Mouse (Mus musculus) CH12.LX (cell line): ENCODE data around the gene 5730596B20Rik. TPM values are rescaled to one million over a fixed set of nuclear protein-coding genes. Genes with fewer than 3 reads are reported as not detected.

Experiments used
- DNase-seq: peaks from one replicate; pipeline ENCODE4 v3.0.0-alpha.2; 2013; ENCODE audit errors: extremely low read depth
- H3K27ac ChIP-seq: 2 replicates; pipeline ENCODE4 v1.5.1; 2012; ENCODE audit warnings: low read depth, mild to moderate bottlenecking, control low read depth, moderate library complexity; ENCODE audit not compliant: insufficient read depth
- H3K27me3 ChIP-seq: replicated peaks from 2 replicates; pipeline ENCODE3; 2012; ENCODE audit warnings: inconsistent platforms
- H3K36me3 ChIP-seq, 2 experiments: replicated peaks in 1 of 2; 2 replicates each; pipeline versions ENCODE3 to v1.6.1; 2012; ENCODE audit warnings: inconsistent platforms in 1 of 2, low read length in 1 of 2, mild to moderate bottlenecking in 1 of 2, mixed read lengths in 1 of 2, moderate library complexity in 1 of 2; ENCODE audit not compliant: control insufficient read depth in 1 of 2, insufficient read depth in 1 of 2
- H3K4me1 ChIP-seq, 2 experiments: 2 replicates each; pipeline ENCODE4 v1.6.1; 2012; ENCODE audit warnings: inconsistent platforms in 1 of 2, moderate library complexity in 1 of 2; ENCODE audit not compliant: insufficient read depth in 2 of 2, control insufficient read depth in 1 of 2
- H3K4me2 ChIP-seq: 2 replicates; pipeline ENCODE4 v1.6.1; 2012; ENCODE audit warnings: low read depth, mild to moderate bottlenecking, control low read depth; ENCODE audit not compliant: poor library complexity, insufficient read depth, severe bottlenecking
- H3K4me3 ChIP-seq, 3 experiments: fragments of 150-350 bp in 1 of 3; sonication (generic) in 1 of 3; replicated peaks in 1 of 3; 2 replicates each; pipeline versions ENCODE3 to v1.5.1; 2011 to 2012; ENCODE audit warnings: low read depth in 2 of 3, low read length in 2 of 3, mild to moderate bottlenecking in 2 of 3, moderate library complexity in 2 of 3, control low read depth in 1 of 3, improper control_type of control experiment in 1 of 3, inconsistent platforms in 1 of 3, mixed read lengths in 1 of 3; ENCODE audit not compliant: poor library complexity in 1 of 3
- H3K79me2 ChIP-seq: replicated peaks from 2 replicates; pipeline ENCODE4 v1.6.1; 2012; ENCODE audit warnings: mild to moderate bottlenecking, moderate library complexity; ENCODE audit not compliant: control insufficient read depth, poor library complexity, insufficient read depth, severe bottlenecking; ENCODE audit errors: extremely low read depth
- H3K9ac ChIP-seq: 2 replicates; pipeline ENCODE4 v1.6.1; 2012; ENCODE audit warnings: low read depth, mild to moderate bottlenecking, control low read depth, moderate library complexity; ENCODE audit not compliant: insufficient read depth
- H3K9me3 ChIP-seq: replicated peaks from 2 replicates; pipeline ENCODE3; 2012; ENCODE audit warnings: low read length, inconsistent platforms, mixed read lengths
- CHD1 ChIP-seq: IDR thresholded peaks from 2 replicates; pipeline ENCODE4 v1.6.1; 2012; ENCODE audit warnings: low read depth, low read length, improper control_type of control experiment, inconsistent platforms
- CTCF ChIP-seq, 2 experiments: IDR thresholded peaks in 1 of 2; conservative IDR thresholded peaks in 1 of 2; 2 replicates each; pipeline ENCODE4 v1.5.1; 2011 to 2012; ENCODE audit warnings: low read depth in 2 of 2, low read length in 2 of 2, improper control_type of control experiment in 1 of 2, inconsistent platforms in 1 of 2, mild to moderate bottlenecking in 1 of 2, moderate library complexity in 1 of 2
- EP300 ChIP-seq: IDR thresholded peaks from 2 replicates; pipeline ENCODE4 v1.6.1; 2011; ENCODE audit warnings: low read length, improper control_type of control experiment
- KAT2A ChIP-seq: IDR thresholded peaks from 2 replicates; pipeline ENCODE4 v1.6.1; 2012; ENCODE audit warnings: low read length, improper control_type of control experiment, inconsistent platforms; ENCODE audit not compliant: insufficient replicate concordance
- MEF2A ChIP-seq: IDR thresholded peaks from 2 replicates; pipeline ENCODE4 v1.6.1; 2014; ENCODE audit warnings: low read depth, mild to moderate bottlenecking, inconsistent platforms, low read length, improper control_type of control experiment, borderline replicate concordance
- RAD21 ChIP-seq: IDR thresholded peaks from 2 replicates; pipeline ENCODE4 v1.6.1; 2011; ENCODE audit warnings: low read depth, mild to moderate bottlenecking, low read length, improper control_type of control experiment, moderate library complexity
- RCOR1 ChIP-seq: conservative IDR thresholded peaks from 2 replicates; pipeline ENCODE4 v1.6.1; 2012; ENCODE audit warnings: low read depth, mild to moderate bottlenecking, inconsistent platforms, low read length, improper control_type of control experiment
- SIN3A ChIP-seq: IDR thresholded peaks from 2 replicates; pipeline ENCODE4 v1.6.1; 2012; ENCODE audit warnings: low read length, improper control_type of control experiment, inconsistent platforms
- TBP ChIP-seq: conservative IDR thresholded peaks from 2 replicates; pipeline ENCODE4 v1.6.1; 2011; ENCODE audit warnings: low read depth, low read length, improper control_type of control experiment
- ZKSCAN1 ChIP-seq: IDR thresholded peaks from 2 replicates; pipeline ENCODE4 v1.6.1; 2012; ENCODE audit warnings: low read depth, inconsistent platforms, low read length, improper control_type of control experiment, borderline replicate concordance
- ZMIZ1 ChIP-seq: IDR thresholded peaks from 2 replicates; pipeline ENCODE4 v1.6.1; 2012; ENCODE audit warnings: low read depth, mild to moderate bottlenecking, inconsistent platforms, low read length, improper control_type of control experiment
- dilution Hi-C: fragments of 300-500 bp; cut with MboI; formaldehyde crosslinking; loops from 2 replicates; pipeline ENCODE4 v1.14.3; 2020; ENCODE audit warnings: low sequenced_read_pairs; ENCODE audit not compliant: extremely low pct_unique_long_range_greater_than_20kb, extremely low pct_ligation_motif_present
- in situ Hi-C: fragments of 300-500 bp; cut with MboI; formaldehyde crosslinking; loops from 3 replicates; pipeline ENCODE4 v1.14.3; 2019; ENCODE audit warnings: low sequenced_read_pairs, low pct_ligation_motif_present, low pct_unique_long_range_greater_than_20kb, mixed read lengths
- polyA plus RNA-seq: library from polyadenylated mRNA; unstranded; fragments of >175 nt; gene quantifications from 2 replicates; pipeline ENCODE4 v1.2.1, GENCODE M21; 2012; ENCODE audit warnings: low read depth; ENCODE audit not compliant: insufficient read length
- total RNA-seq, 2 experiments: library from RNA; depleted of rRNA; stranded (reverse); fragments of 300-350 nt in 1 of 2; fragments of >200 nt in 1 of 2; gene quantifications; 2 replicates each; pipeline ENCODE4 v1.2.3; 2012 to 2014

5730596B20Rik gene
- total and polyA plus RNA-seq, 3 experiments, result 0.07 TPM; not detected in 2

DNA sequence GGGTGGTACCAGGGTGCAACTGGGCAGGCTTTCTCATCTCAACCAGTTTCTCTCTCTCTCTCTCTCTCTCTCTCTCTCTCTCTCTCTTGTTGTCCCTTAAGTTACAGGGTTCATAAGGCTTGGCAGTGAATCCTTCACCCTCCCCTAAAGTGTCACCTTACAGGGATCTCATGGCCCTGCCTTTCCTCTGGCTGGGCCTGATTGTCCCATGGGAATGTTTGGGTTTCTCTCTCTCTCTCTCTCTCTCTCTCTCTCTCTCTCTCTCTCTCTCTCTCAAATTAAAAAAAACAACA is 30.3 kb downstream of the 5730596B20Rik start:
- Histone ChIP-seq H3K79me2 (no peaks in the 10 kb centered on the region), H3K9ac (no peak overlapping the region)
- TF ChIP-seq TBP (no peak), EP300 (no peak)
- TF ChIP-seq, all 38 proteins: peak for 0
- no peak overlapping the region for H3K27ac ChIP-seq
- H3K4me1 ChIP-seq, result peaks cover 2 to 15% of the 10 kb centered on the region in 2 experiments; a peak in 2 of 4 replicates
- no peak for DNase-seq
- H3K4me3 ChIP-seq, result no peak overlapping the region
- dilution Hi-C loops, result no loop called here
- H3K4me2 ChIP-seq, result no peak overlapping the region
- in situ Hi-C loops, result loop anchor here (25.0 kb wide), 1 partner anchor 195 kb away; the partner anchor contains the start of gene Skap2
- H3K27me3 ChIP-seq, result peaks cover 2% of the 10 kb centered on the region
- peaks cover 23 to 48% of the 10 kb centered on the region in 2 experiments for H3K36me3 ChIP-seq
- H3K9me3 ChIP-seq, result peaks cover 54% of the 10 kb centered on the region

DNA sequence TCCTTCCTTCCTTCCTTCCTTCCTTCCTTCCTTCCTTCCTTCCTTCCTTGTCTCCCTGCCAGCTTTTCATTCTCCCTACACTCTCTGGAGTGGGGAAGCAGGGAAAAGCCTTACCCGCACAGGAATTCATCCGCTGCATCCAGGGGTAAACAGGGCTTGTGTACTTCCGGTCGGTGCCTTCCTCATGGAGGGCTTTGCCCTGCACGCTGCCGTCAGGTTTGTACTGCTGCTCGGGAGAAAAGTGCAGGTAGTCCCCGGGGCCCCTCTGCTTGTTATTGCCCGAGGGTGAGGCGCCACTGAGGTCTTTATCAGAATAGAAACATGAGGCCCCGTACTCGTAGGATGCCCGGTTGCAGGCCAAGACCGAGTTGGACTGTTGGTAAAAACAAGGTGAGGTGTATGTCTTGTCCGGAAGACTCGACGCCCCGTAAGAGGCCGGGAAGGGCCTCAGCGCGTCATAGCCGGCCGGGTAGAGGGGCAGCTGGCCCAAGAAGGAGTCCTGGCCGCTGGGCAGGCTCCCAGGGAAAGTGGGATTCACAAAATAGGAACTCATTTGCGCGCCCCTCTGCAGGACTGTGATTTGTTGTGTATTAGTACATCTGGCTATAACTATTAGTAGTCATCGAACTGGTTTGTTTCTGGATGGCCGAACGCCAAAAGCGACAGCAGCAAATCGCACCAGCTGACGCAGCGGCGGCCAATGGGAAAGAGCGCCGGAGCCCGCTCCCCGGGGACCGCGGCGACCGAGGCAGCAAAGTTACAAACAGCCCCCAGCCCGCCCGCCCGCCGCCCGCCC is 31.0 kb downstream of the 5730596B20Rik start, which contains the start of gene Hoxa6:
Gene Hoxa6 (minus strand): TSS at position 651 of the 796 bp plus-strand sequence.
- dilution Hi-C loops, result no loop called here
- Histone ChIP-seq H3K27ac (no peak within 1 kb of the TSS), H3K4me3 (no peak within 1 kb of the TSS), H3K36me3 (peaks cover 23 to 45% of the 10 kb centered on the region in 2 experiments), H3K4me2 (no peak within 1 kb of the TSS)
- TF ChIP-seq ZKSCAN1 (no peak), RCOR1 (no peak), CTCF (conservative IDR thresholded peaks at IDR 0.05 in 1 of 2, IDR thresholded peaks at IDR 0.05 in 1 of 2; ENCODE audit: low read depth in 2 of 2, low read length in 2 of 2) (no peak)
- TF ChIP-seq, all 38 proteins: peak for 0
- H3K9me3 ChIP-seq, result peaks cover 54% of the 10 kb centered on the region
- peaks cover 2% of the 10 kb centered on the region for H3K27me3 ChIP-seq
- in situ Hi-C loops, result loop anchor here (25.0 kb wide), 1 partner anchor 196 kb away; the partner anchor contains the start of gene Skap2
- H3K9ac ChIP-seq, result no peak within 1 kb of the TSS
- H3K79me2 ChIP-seq, result no peaks in the 10 kb centered on the region
- peaks cover 2 to 17% of the 10 kb centered on the region in 2 experiments; a peak in 2 of 4 replicates for H3K4me1 ChIP-seq
- DNase-seq, result no peak

DNA sequence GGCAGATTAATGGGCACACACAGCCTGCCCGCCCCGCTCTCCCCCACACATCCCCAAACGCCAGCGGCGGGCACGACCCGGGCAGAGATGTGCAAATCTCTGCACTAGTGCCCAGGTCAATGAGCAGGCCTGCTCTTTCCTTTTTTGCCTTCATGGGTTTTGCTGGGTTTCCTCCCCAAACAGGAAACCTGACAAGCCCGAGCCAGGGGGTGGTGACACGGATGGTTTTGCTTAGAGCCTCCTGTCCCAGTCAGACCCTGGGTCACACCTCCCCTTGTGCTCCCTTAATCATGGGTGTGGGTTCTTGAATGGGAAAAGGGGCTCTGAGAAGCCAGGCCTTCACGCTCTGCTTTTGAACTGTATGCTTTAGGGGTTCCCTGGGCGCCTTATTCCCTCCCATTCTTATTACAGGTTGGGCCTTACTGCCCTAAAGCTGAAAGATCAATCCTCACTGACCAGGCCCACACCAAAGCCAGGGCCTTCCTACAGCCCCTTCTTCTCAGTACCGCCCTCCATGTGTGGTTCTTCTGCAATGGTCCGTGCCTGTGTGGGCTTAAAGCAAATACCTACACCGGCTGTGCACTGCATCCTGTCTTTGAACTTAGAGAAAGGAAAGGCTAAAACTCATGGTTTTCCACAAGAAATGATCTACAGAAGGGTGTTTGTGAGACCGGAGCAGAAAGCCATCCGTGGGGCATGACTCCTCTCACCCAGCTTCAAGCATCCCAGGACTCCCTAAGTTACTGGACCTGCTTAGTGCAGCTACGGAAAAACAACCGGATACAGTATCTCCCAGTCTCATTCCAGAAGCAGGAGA is 31.8 kb downstream of the 5730596B20Rik start:
- DNase-seq, result no peak
- peaks cover 4 to 17% of the 10 kb centered on the region in 2 experiments; a peak in 2 of 4 replicates for H3K4me1 ChIP-seq
- H3K9me3 ChIP-seq, result peaks cover 46% of the 10 kb centered on the region
- no peak overlapping the region for H3K4me3 ChIP-seq
- in situ Hi-C loops (loop anchor here (25.0 kb wide), 1 partner anchor 197 kb away; the partner anchor contains the start of gene Skap2), dilution Hi-C loops (no loop called here)
- peaks cover 2% of the 10 kb centered on the region for H3K27me3 ChIP-seq
- no peak overlapping the region for H3K27ac ChIP-seq
- no peaks in the 10 kb centered on the region for H3K79me2 ChIP-seq
- TF ChIP-seq MEF2A (no peak), ZMIZ1 (no peak), KAT2A (no peak), SIN3A (no peak), CHD1 (no peak), RAD21 (no peak)
- H3K9ac ChIP-seq, result no peak overlapping the region
- H3K36me3 ChIP-seq, result peaks cover 22 to 37% of the 10 kb centered on the region in 2 experiments
- H3K4me2 ChIP-seq, result no peak overlapping the region
